Mouse (Mus musculus): ENCODE results near the gene Usp6nl.
A peak's percentile ranks its signal among the peaks of the same experiment; 100 is the strongest.

The Usp6nl gene

GRCm38 (mm10) chr2:6414400-6414799, 91.9 kb downstream of the Usp6nl start:
- no peak for DNase-seq (ENCODE audit: low spot score in 2 of 2)

- DNase-seq (ENCODE audit: low spot score in 2 of 2) = no peak
Observed at GRCm38 (mm10) chr2:6417158-6417557, 94.7 kb downstream of the Usp6nl start.

GRCm38 (mm10) chr2:6423661-6424550, 101.4 kb downstream of the Usp6nl start:
- DNase-seq (ENCODE audit: low spot score in 2 of 2) = no peak

- DNase-seq (ENCODE audit: low spot score in 2 of 2) = no peak
Observed at GRCm38 (mm10) chr2:6424851-6425250, 102.4 kb downstream of the Usp6nl start.

GRCm38 (mm10) chr2:6436085-6436950, 113.9 kb downstream of the Usp6nl start:
- DNase-seq (ENCODE audit: low spot score in 2 of 2) = peak in 1 of 2 experiments; percentile 20

GRCm38 (mm10) chr2:6441688-6442087, 119.2 kb downstream of the Usp6nl start:
- DNase-seq (ENCODE audit: low spot score in 2 of 2) = no peak

- DNase-seq (ENCODE audit: low spot score in 2 of 2) = no peak
Observed at GRCm38 (mm10) chr2:6442302-6442701, 119.8 kb downstream of the Usp6nl start.

- no peak for DNase-seq (ENCODE audit: low spot score in 2 of 2)
Observed at GRCm38 (mm10) chr2:6444015-6444414, 121.5 kb downstream of the Usp6nl start.

- peak in 1 of 2 experiments; percentile 14 for DNase-seq (ENCODE audit: low spot score in 2 of 2)
Observed at GRCm38 (mm10) chr2:6444723-6445169, 122.3 kb downstream of the Usp6nl start.

- no peak for DNase-seq (ENCODE audit: low spot score in 2 of 2)
Observed at GRCm38 (mm10) chr2:6445858-6446257, 123.4 kb downstream of the Usp6nl start.

- DNase-seq (ENCODE audit: low spot score in 2 of 2) = no peak
Observed at GRCm38 (mm10) chr2:6448880-6449279, 126.4 kb downstream of the Usp6nl start.

- DNase-seq (ENCODE audit: low spot score in 2 of 2) = no peak
Observed at GRCm38 (mm10) chr2:6449656-6450055, 127.2 kb downstream of the Usp6nl start.

- no peak for DNase-seq (ENCODE audit: low spot score in 2 of 2)
Observed at GRCm38 (mm10) chr2:6450544-6450943, 128.1 kb downstream of the Usp6nl start.

GRCm38 (mm10) chr2:6454941-6455516, 132.6 kb downstream of the Usp6nl start:
- no peak for DNase-seq (ENCODE audit: low spot score in 2 of 2)

- DNase-seq (ENCODE audit: low spot score in 2 of 2) = no peak
Observed at GRCm38 (mm10) chr2:6459282-6460047, 137.0 kb downstream of the Usp6nl start.

GRCm38 (mm10) chr2:6462306-6462705, 139.8 kb downstream of the Usp6nl start:
- no peak for DNase-seq (ENCODE audit: low spot score in 2 of 2)

GRCm38 (mm10) chr2:6463772-6464661, 141.6 kb downstream of the Usp6nl start:
- no peak for DNase-seq (ENCODE audit: low spot score in 2 of 2)

- no peak for DNase-seq (ENCODE audit: low spot score in 2 of 2)
Observed at GRCm38 (mm10) chr2:6466396-6466795, 143.9 kb downstream of the Usp6nl start.

GRCm38 (mm10) chr2:6467318-6467717, 144.9 kb downstream of the Usp6nl start:
- no peak for DNase-seq (ENCODE audit: low spot score in 2 of 2)

- DNase-seq (ENCODE audit: low spot score in 2 of 2) = peak; percentile 42 to 69
Observed at GRCm38 (mm10) chr2:6469164-6469563, 146.7 kb downstream of the Usp6nl start.
